Mouse (Mus musculus) lung, postnatal 4 days (tissue): ENCODE measurements around the gene Csnk2b.

Experiments
- DNase-seq, 2 experiments: peaks; one replicate each; pipeline ENCODE4 v3.0.0; 2021

Csnk2b gene

GRCm38 (mm10) chr17:35085208-35085865 lies 36.5 kb downstream of the Csnk2b start, which contains the start of gene Ly6g6f:
Gene Ly6g6f, minus strand, starts transcription at chr17:35085610.
- no peak for DNase-seq

GRCm38 (mm10) chr17:35083929-35084497 lies 37.8 kb downstream of the Csnk2b start:
- no peak for DNase-seq

GRCm38 (mm10) chr17:35082841-35083576 lies 38.8 kb downstream of the Csnk2b start:
- no peak for DNase-seq

- DNase-seq = no peak
Measured at GRCm38 (mm10) chr17:35080710-35081109, 41.1 kb downstream of the Csnk2b start.

GRCm38 (mm10) chr17:35080248-35080647 lies 41.6 kb downstream of the Csnk2b start:
- no peak for DNase-seq

- DNase-seq = no peak
Measured at GRCm38 (mm10) chr17:35079778-35080177, 42.1 kb downstream of the Csnk2b start.

GRCm38 (mm10) chr17:35077786-35078233 lies 44.0 kb downstream of the Csnk2b start, which contains the start of gene Ly6g6d:
Gene Ly6g6d, minus strand, starts transcription at chr17:35078065.
- peak; percentile 82 for DNase-seq

GRCm38 (mm10) chr17:35077285-35077684 lies 44.6 kb downstream of the Csnk2b start:
- no peak for DNase-seq

- DNase-seq = no peak
Measured at GRCm38 (mm10) chr17:35076507-35077176, 45.2 kb downstream of the Csnk2b start, which contains the start of gene Ly6g6e. Gene Ly6g6e, plus strand, starts transcription at chr17:35076902.

- no peak for DNase-seq
Measured at GRCm38 (mm10) chr17:35074097-35074496, 47.8 kb downstream of the Csnk2b start.

- no peak for DNase-seq
Measured at GRCm38 (mm10) chr17:35071454-35071853, 50.4 kb downstream of the Csnk2b start.

GRCm38 (mm10) chr17:35070556-35071229 lies 51.2 kb downstream of the Csnk2b start:
- DNase-seq = peak in 1 of 2 experiments; percentile 59

- DNase-seq = no peak
Measured at GRCm38 (mm10) chr17:35068213-35068914, 53.5 kb downstream of the Csnk2b start.
